Mouse (Mus musculus) heart, adult 11 months (tissue): Measurements from ENCODE around the gene Slc10a1.
A peak's percentile ranks its signal among the peaks of the same experiment; 100 is the strongest.

Experiments
- DNase-seq: peaks from one replicate; pipeline ENCODE4 v3.0.0; 2022

The Slc10a1 gene

GRCm38 (mm10) chr12:80926550-80926949 lies 42.0 kb downstream of the Slc10a1 start:
- DNase-seq, result peak; percentile 42

GRCm38 (mm10) chr12:80925919-80926318 lies 42.6 kb downstream of the Slc10a1 start:
- DNase-seq, result peak; percentile 73

DNA sequence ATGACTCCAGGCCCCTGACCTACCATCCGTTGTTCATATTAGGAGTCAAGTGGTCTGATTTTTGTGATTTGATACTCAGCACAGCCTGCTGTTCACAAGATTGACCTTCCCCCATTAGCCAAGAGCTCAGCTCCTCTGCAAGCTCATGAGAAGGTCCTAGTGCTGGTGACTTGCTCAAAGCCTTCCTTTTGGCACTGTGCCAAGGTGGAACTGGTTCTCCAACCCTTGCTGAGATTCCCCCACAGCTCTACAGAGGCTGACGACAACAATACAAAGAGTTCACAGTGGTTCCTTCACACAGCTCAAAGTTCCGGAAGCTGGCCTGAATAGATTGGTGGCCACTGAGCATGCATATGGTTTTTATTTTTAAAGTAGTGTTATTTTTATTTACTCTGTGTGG lies 44.3 kb downstream of the Slc10a1 start:
- DNase-seq, result peak; percentile 84

DNA sequence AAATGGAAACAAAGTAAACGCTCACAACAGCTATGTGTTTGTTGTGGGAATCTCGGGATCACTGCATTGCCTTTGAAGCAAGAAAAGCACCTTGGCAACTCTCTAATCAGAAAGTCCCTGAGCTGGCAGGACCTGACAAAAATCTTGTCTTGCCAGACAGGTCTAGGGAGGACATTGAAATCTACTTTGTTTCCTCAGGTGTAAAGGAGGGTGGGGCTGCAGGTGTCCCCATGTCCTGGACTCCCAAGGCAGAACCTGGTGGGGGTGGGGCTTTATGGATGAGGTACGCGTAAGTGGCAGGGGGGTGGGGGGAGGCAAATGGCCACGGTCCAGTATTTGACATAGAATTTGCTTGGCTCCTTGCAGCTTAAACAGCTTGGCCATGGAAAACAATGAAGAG lies 44.9 kb downstream of the Slc10a1 start:
- DNase-seq, result peak; percentile 28

DNA sequence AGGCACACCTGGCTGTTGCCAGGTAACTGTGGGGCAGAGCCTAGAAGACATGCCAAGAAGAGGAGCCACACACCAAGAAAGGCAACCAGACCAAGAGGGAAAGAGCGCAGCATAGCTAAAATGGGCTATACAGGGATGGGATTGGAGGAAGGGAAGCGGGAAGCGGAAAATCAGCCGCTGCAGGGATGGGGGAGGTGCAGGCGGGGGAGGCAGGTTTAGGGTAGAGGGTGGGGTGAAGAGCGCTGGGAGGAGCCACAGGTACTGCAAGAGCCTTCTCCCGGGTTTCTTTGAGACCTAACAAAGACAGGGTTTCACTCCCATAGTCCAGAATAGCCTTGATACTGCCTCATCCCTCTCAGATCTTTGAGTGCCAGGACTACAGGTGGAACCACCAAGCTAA lies 45.6 kb downstream of the Slc10a1 start:
- no peak for DNase-seq

- peak; percentile 63 for DNase-seq
These were observed 47.2 kb downstream of the Slc10a1 start for GRCm38 (mm10) chr12:80921301-80921700.

DNA sequence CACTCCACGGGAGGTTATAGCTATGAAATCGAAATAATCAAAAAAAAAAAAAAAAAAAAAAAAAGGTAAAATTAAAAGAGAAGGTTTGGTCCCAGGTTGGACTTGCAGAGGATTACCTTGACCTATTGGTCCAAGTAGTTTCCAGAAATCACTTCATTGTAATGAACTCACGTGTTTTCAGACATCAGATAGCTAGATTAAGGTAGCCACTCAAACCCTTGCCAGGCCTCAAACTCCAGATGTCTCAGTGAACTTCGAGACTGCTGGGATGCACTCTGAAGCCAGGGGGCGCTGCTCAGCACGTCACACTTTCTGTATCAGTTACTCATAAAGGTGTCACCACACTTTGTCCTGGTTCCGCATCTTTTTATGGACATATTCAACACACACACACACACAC lies 50.7 kb downstream of the Slc10a1 start:
- DNase-seq, result peak; percentile 74

DNA sequence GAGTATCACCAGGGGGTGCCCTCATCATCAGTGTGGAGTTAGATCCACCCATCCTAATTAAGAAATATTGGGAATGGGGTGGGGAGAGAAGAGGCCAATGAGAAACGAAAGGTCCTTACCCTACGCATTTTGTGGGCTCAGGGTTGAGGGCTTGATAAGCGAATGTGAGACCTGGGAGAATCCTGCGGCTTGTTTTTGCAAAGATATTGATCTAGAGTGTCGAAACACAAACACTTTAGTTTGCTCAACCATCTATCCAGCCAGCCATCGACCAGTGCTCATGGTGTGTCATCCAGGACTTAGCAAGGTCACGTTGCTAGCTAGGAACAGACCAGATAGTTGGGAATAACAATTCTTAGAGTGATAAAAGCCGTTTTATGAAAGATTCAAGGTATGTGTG lies 58.9 kb downstream of the Slc10a1 start:
- peak; percentile 61 for DNase-seq
